Mouse (Mus musculus): ENCODE measurements around the gene Prkar2b. TPM values are rescaled to one million over a fixed set of nuclear protein-coding genes. Genes with fewer than 3 reads are reported as not detected.

The Prkar2b gene
- polyA plus RNA-seq, 1 experiment from 2014 or later: 123 TPM

- 17% methylated on average over 2 of the region's 2 CpGs for WGBS
- ATAC-seq (ENCODE audit: low FRiP score): no peak
- H3K4me1 ChIP-seq: peaks cover 50% of the 10 kb centered on the region
- H3K27me3 ChIP-seq (replicated peaks): no peaks in the 10 kb centered on the region
- peak overlapping the region; percentile 75 for H3K4me2 ChIP-seq
- peak overlapping the region; percentile 96 for H3K27ac ChIP-seq (replicated peaks)
- peak overlapping the region; percentile 85 for H3K9ac ChIP-seq (replicated peaks)
- H3K9me3 ChIP-seq (replicated peaks): no peaks in the 10 kb centered on the region
- H3K4me3 ChIP-seq (replicated peaks): peak overlapping the region; percentile 82
- H3K36me3 ChIP-seq: no peaks in the 10 kb centered on the region
Observed at GRCm38 (mm10) chr12:32059135-32059534, 2.0 kb downstream of the Prkar2b start.

GRCm38 (mm10) chr12:32057461-32058199 lies 3.5 kb downstream of the Prkar2b start:
- Histone ChIP-seq H3K4me3 (replicated peaks) (peak overlapping the region; percentile 82), H3K4me1 (peaks cover 58% of the 10 kb centered on the region), H3K27me3 (replicated peaks) (no peaks in the 10 kb centered on the region), H3K4me2 (peak overlapping the region; percentile 75), H3K9me3 (replicated peaks) (no peaks in the 10 kb centered on the region), H3K27ac (replicated peaks) (no peak overlapping the region), H3K36me3 (no peaks in the 10 kb centered on the region), H3K9ac (replicated peaks) (no peak overlapping the region)
- ATAC-seq (ENCODE audit: low FRiP score): no peak
- WGBS: 65% methylated on average over 12 of the region's 12 CpGs

- ATAC-seq (ENCODE audit: low FRiP score): no peak
- Histone ChIP-seq H3K4me3 (replicated peaks) (no peak overlapping the region), H3K9me3 (replicated peaks) (no peaks in the 10 kb centered on the region), H3K27ac (replicated peaks) (no peak overlapping the region), H3K27me3 (replicated peaks) (no peaks in the 10 kb centered on the region), H3K4me1 (peaks cover 59% of the 10 kb centered on the region), H3K36me3 (no peaks in the 10 kb centered on the region), H3K9ac (replicated peaks) (no peak overlapping the region), H3K4me2 (no peak overlapping the region)
- 87% methylated on average over 3 of the region's 3 CpGs for WGBS
Observed at GRCm38 (mm10) chr12:32055797-32056196, 5.3 kb downstream of the Prkar2b start.

GRCm38 (mm10) chr12:32054476-32055166 lies 6.5 kb downstream of the Prkar2b start:
- Histone ChIP-seq H3K27ac (replicated peaks) (no peak overlapping the region), H3K27me3 (replicated peaks) (no peaks in the 10 kb centered on the region), H3K4me1 (peaks cover 59% of the 10 kb centered on the region), H3K9ac (replicated peaks) (no peak overlapping the region), H3K36me3 (no peaks in the 10 kb centered on the region), H3K4me2 (peak overlapping the region; percentile 13; the same call in 1 of the 2 replicates), H3K9me3 (replicated peaks) (no peaks in the 10 kb centered on the region), H3K4me3 (replicated peaks) (no peak overlapping the region)
- WGBS: 37% methylated on average over 9 of the region's 9 CpGs
- no peak for ATAC-seq (ENCODE audit: low FRiP score)

- Histone ChIP-seq H3K4me2 (peak overlapping the region; percentile 28), H3K4me1 (peaks cover 56% of the 10 kb centered on the region), H3K9me3 (replicated peaks) (no peaks in the 10 kb centered on the region), H3K36me3 (no peaks in the 10 kb centered on the region), H3K27me3 (replicated peaks) (no peaks in the 10 kb centered on the region), H3K4me3 (replicated peaks) (no peak overlapping the region), H3K9ac (replicated peaks) (no peak overlapping the region), H3K27ac (replicated peaks) (no peak overlapping the region)
- peak; percentile 15; the same call in 1 of the 2 replicates for ATAC-seq (ENCODE audit: low FRiP score)
- 39% methylated on average over 11 of the region's 11 CpGs for WGBS
Observed at GRCm38 (mm10) chr12:32053637-32054366, 7.3 kb downstream of the Prkar2b start.

GRCm38 (mm10) chr12:32052882-32053281 lies 8.2 kb downstream of the Prkar2b start:
- no peak for ATAC-seq (ENCODE audit: low FRiP score)
- H3K4me3 ChIP-seq (replicated peaks): no peak overlapping the region
- no peaks in the 10 kb centered on the region for H3K9me3 ChIP-seq (replicated peaks)
- H3K36me3 ChIP-seq: no peaks in the 10 kb centered on the region
- 86% methylated on average over 4 of the region's 4 CpGs for WGBS
- no peak overlapping the region for H3K9ac ChIP-seq (replicated peaks)
- H3K27ac ChIP-seq (replicated peaks): no peak overlapping the region
- no peaks in the 10 kb centered on the region for H3K27me3 ChIP-seq (replicated peaks)
- H3K4me1 ChIP-seq: peaks cover 48% of the 10 kb centered on the region
- H3K4me2 ChIP-seq: no peak overlapping the region

- Histone ChIP-seq H3K27me3 (replicated peaks) (no peaks in the 10 kb centered on the region), H3K4me2 (no peak overlapping the region), H3K9ac (replicated peaks) (no peak overlapping the region), H3K36me3 (no peaks in the 10 kb centered on the region), H3K9me3 (replicated peaks) (no peaks in the 10 kb centered on the region), H3K4me1 (peaks cover 27% of the 10 kb centered on the region), H3K4me3 (replicated peaks) (no peak overlapping the region), H3K27ac (replicated peaks) (no peak overlapping the region)
- WGBS: 72% methylated on average over 5 of the region's 5 CpGs
- no peak for ATAC-seq (ENCODE audit: low FRiP score)
Observed at GRCm38 (mm10) chr12:32050165-32050564, 10.9 kb downstream of the Prkar2b start.

- H3K27me3 ChIP-seq (replicated peaks): no peaks in the 10 kb centered on the region
- H3K4me2 ChIP-seq: no peak overlapping the region
- H3K4me1 ChIP-seq: 0 out of 2 replicates have a peak, but pooled peaks cover 8% of the 10 kb centered on the region
- no peaks in the 10 kb centered on the region for H3K36me3 ChIP-seq
- WGBS: 88% methylated on average over 17 of the region's 17 CpGs
- H3K4me3 ChIP-seq (replicated peaks): no peak overlapping the region
- no peak for ATAC-seq (ENCODE audit: low FRiP score)
- no peak overlapping the region for H3K9ac ChIP-seq (replicated peaks)
- H3K9me3 ChIP-seq (replicated peaks): no peaks in the 10 kb centered on the region
- H3K27ac ChIP-seq (replicated peaks): no peak overlapping the region
Observed at GRCm38 (mm10) chr12:32045566-32046330, 15.3 kb downstream of the Prkar2b start.

GRCm38 (mm10) chr12:32044487-32045134 lies 16.5 kb downstream of the Prkar2b start:
- H3K9me3 ChIP-seq (replicated peaks): no peaks in the 10 kb centered on the region
- no peak overlapping the region for H3K4me3 ChIP-seq (replicated peaks)
- WGBS: 68% methylated on average over 5 of the region's 5 CpGs
- ATAC-seq (ENCODE audit: low FRiP score): no peak; the same call in 1 of the 2 replicates
- H3K27ac ChIP-seq (replicated peaks): no peak overlapping the region
- H3K36me3 ChIP-seq: no peaks in the 10 kb centered on the region
- H3K4me1 ChIP-seq: 0 out of 2 replicates have a peak, but pooled peaks cover 8% of the 10 kb centered on the region
- no peak overlapping the region for H3K4me2 ChIP-seq
- no peaks in the 10 kb centered on the region for H3K27me3 ChIP-seq (replicated peaks)
- no peak overlapping the region for H3K9ac ChIP-seq (replicated peaks)

- H3K4me3 ChIP-seq (replicated peaks): no peak overlapping the region
- no peaks in the 10 kb centered on the region for H3K4me1 ChIP-seq
- H3K4me2 ChIP-seq: no peak overlapping the region
- H3K9ac ChIP-seq (replicated peaks): no peak overlapping the region
- H3K27me3 ChIP-seq (replicated peaks): no peaks in the 10 kb centered on the region
- WGBS: 86% methylated on average over 6 of the region's 6 CpGs
- H3K27ac ChIP-seq (replicated peaks): no peak overlapping the region
- no peak for ATAC-seq (ENCODE audit: low FRiP score)
- H3K36me3 ChIP-seq: no peaks in the 10 kb centered on the region
- no peaks in the 10 kb centered on the region for H3K9me3 ChIP-seq (replicated peaks)
Observed at GRCm38 (mm10) chr12:32033536-32033935, 27.6 kb downstream of the Prkar2b start.

- Histone ChIP-seq H3K27ac (replicated peaks) (no peak overlapping the region), H3K27me3 (replicated peaks) (no peaks in the 10 kb centered on the region), H3K4me1 (no peaks in the 10 kb centered on the region), H3K4me3 (replicated peaks) (no peak overlapping the region), H3K4me2 (no peak overlapping the region), H3K9me3 (replicated peaks) (no peaks in the 10 kb centered on the region), H3K36me3 (no peaks in the 10 kb centered on the region), H3K9ac (replicated peaks) (no peak overlapping the region)
- 91% methylated on average over 7 of the region's 7 CpGs for WGBS
- no peak for ATAC-seq (ENCODE audit: low FRiP score)
Observed at GRCm38 (mm10) chr12:32032917-32033316, 28.2 kb downstream of the Prkar2b start.
